Mouse (Mus musculus): ENCODE results near the gene Tmigd3.

GRCm38 (mm10) chr3:105872034-105872433 lies 1.3 kb downstream of the Tmigd3 start:
- TF ChIP-seq CTCF (IDR thresholded peaks at IDR 0.05; ENCODE audit: low read depth): no peak
- no peak for TF ChIP-seq EP300 (IDR thresholded peaks at IDR 0.05; ENCODE audit: low read depth)

Measured in liver, embryonic 14.5 days (tissue).